Mouse (Mus musculus) kidney, embryonic 14.5 days (tissue): ENCODE measurements around the gene Itpr3. TPM values are rescaled to one million over a fixed set of nuclear protein-coding genes. Genes with fewer than 3 reads are reported as not detected.

Experiments
- ATAC-seq: fragments of 200-750 bp; cut with Nextera tagmentation; 2 replicates; pipeline ENCODE4 v1.8.0; 2017; ENCODE audit warnings: moderate number of reproducible peaks, mild to moderate bottlenecking, moderate TSS enrichment, moderate library complexity; ENCODE audit not compliant: low FRiP score, low TSS enrichment
- H3K27ac ChIP-seq: fragments of 300-500 bp; sonication (generic); 2 replicates; pipeline ENCODE4 v1.5.1; 2014; ENCODE audit warnings: low read depth, mild to moderate bottlenecking, low read length, moderate library complexity, mixed read lengths
- H3K27me3 ChIP-seq: fragments of 300-500 bp; sonication (generic); 2 replicates; pipeline ENCODE4 v1.6.1; 2014; ENCODE audit warnings: mild to moderate bottlenecking, low read length; ENCODE audit not compliant: control insufficient read depth, insufficient read depth
- H3K36me3 ChIP-seq: fragments of 300-500 bp; sonication (generic); 2 replicates; pipeline ENCODE4 v1.6.1; 2014; ENCODE audit warnings: low read length, mixed read lengths; ENCODE audit not compliant: control insufficient read depth, insufficient read depth
- H3K4me1 ChIP-seq: fragments of 300-500 bp; sonication (generic); 2 replicates; pipeline ENCODE4 v1.6.1; 2014; ENCODE audit warnings: low read length, mixed read lengths; ENCODE audit not compliant: control insufficient read depth, insufficient read depth
- H3K4me2 ChIP-seq: fragments of 300-500 bp; sonication (generic); replicated peaks from 2 replicates; pipeline ENCODE4 v1.6.1; 2014; ENCODE audit warnings: low read depth, mild to moderate bottlenecking, low read length
- H3K4me3 ChIP-seq: fragments of 300-500 bp; sonication (generic); 2 replicates; pipeline ENCODE4 v1.5.1; 2014; ENCODE audit warnings: mild to moderate bottlenecking, low read length
- H3K9ac ChIP-seq: fragments of 300-500 bp; sonication (generic); 2 replicates; pipeline ENCODE4 v1.6.1; 2014; ENCODE audit warnings: low read depth, mild to moderate bottlenecking, low read length, moderate library complexity
- H3K9me3 ChIP-seq: fragments of 300-500 bp; sonication (generic); 2 replicates; pipeline ENCODE4 v1.6.1; 2016; ENCODE audit warnings: low read length; ENCODE audit not compliant: control insufficient read depth
- WGBS: fragments of 180-500 bp; shearing (Covaris S2); extraction: QIAGEN DNeasy Blood & Tissue Kit; methylation state at CpG from one replicate; pipeline ENCODE4 v1.1.7; 2014; 5-methylcytosine and 5-hydroxymethylcytosine counted together
- polyA plus RNA-seq: library from polyadenylated mRNA; unstranded; fragments of >200 nt; fragmentation: Nextera tagmentation; extraction: Ambion mirVana; gene quantifications from 2 replicates; pipeline ENCODE4 v1.2.1, GENCODE M21; 2014

Itpr3 gene
- polyA plus RNA-seq, 1 experiment from 2014 or later = 9.9 TPM

DNA sequence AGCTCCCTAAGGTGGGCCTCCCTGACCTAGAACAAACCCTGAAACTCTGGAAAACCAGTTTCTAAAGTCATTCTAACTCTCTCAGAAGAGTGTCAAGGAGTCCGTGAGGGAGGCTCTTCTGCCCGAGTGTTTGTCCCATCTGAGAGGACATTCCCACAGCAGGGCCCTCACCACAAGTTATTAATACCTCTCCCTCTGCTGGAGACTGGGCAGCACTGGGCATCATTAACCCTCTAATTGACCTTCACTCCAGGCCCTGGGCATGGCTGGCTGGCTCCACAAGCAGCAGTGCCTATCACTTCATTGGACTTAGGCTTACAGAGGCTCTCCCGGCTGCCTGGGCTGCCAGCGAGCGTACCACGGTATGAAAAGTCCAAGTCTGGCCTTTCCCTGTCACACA lies 101.3 kb downstream of the Itpr3 start:
- ATAC-seq = no peak
- 67% methylated on average over 6 of the region's 6 CpGs for WGBS
- H3K27ac ChIP-seq = no peak overlapping the region

DNA sequence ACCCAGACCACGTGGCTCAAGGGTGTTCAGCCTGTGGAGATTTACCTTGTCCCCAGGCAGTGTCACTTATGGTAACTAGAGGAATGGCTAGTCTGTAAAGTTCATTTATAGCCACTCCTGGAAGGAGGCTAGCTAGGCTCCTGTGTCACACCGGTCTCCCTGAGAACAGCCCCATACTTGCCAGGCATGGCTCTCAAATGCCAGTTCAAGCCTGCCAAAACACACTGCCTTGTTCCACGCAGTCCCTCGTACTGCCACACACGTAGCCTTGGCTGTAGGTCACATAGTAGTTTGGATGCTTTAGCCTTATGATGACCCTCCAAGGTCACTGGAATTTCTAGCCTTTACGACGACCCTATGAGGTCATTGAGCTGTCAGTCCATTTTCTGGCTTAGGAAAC lies 102.1 kb downstream of the Itpr3 start:
- H3K4me3 ChIP-seq = no peak overlapping the region
- no peaks in the 10 kb centered on the region for H3K4me1 ChIP-seq
- H3K9me3 ChIP-seq = no peaks in the 10 kb centered on the region
- no peak overlapping the region for H3K27ac ChIP-seq
- 71% methylated on average over 7 of the region's 7 CpGs for WGBS
- no peak for ATAC-seq
- H3K27me3 ChIP-seq = no peaks in the 10 kb centered on the region
- no peak overlapping the region for H3K4me2 ChIP-seq
- no peaks in the 10 kb centered on the region for H3K36me3 ChIP-seq
- no peak overlapping the region for H3K9ac ChIP-seq

More for the DNA sequence above, 101.3 kb downstream of the Itpr3 start:
- no peak overlapping the region for H3K4me3 ChIP-seq
- H3K9me3 ChIP-seq = no peaks in the 10 kb centered on the region
- H3K9ac ChIP-seq = no peak overlapping the region
- H3K4me1 ChIP-seq = no peaks in the 10 kb centered on the region
- no peaks in the 10 kb centered on the region for H3K27me3 ChIP-seq
- no peak overlapping the region for H3K4me2 ChIP-seq
- H3K36me3 ChIP-seq = no peaks in the 10 kb centered on the region

GRCm38 (mm10) chr17:27160905-27161304 lies 103.8 kb downstream of the Itpr3 start:
- H3K9me3 ChIP-seq = no peaks in the 10 kb centered on the region
- H3K4me2 ChIP-seq = no peak overlapping the region
- no peaks in the 10 kb centered on the region for H3K36me3 ChIP-seq
- no peaks in the 10 kb centered on the region for H3K4me1 ChIP-seq
- H3K27me3 ChIP-seq = no peaks in the 10 kb centered on the region
- ATAC-seq = no peak
- WGBS = 64% methylated on average over 4 of the region's 4 CpGs
- no peak overlapping the region for H3K9ac ChIP-seq
- no peak overlapping the region for H3K27ac ChIP-seq
- no peak overlapping the region for H3K4me3 ChIP-seq

DNA sequence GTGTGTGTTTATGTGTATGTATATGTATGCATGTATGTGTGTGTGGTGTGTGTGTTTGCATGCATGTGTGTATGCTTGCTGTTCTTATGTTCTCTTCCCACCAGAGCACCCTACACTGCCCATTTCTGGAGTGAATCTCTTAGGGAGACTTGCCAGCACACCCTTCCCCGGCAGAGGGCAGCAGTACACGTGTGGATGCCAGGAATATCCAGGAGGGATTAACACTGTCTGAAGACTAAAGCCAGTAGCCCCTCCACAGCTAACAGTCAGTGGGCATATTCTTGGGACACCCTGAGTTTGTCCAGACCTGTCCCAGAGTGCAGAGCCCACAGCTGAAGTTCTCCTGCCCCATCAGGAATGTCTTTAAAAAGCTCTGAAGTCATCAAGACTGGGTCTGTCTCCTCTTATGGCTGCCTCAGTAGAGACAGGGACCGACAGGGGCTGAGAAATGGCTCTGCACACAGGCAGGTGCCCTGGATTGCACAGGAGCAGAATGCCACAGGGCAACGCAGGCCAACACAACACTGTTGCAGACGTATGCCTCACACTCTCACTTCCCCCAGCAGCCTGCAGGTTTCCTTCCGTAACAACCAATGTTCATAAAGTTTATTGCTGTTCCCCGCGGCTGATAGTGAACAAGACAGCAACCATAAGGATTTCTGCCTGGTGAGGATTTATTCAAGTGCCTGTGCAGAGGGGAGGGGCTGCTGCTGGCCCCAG lies 108.1 kb downstream of the Itpr3 start:
- no peaks in the 10 kb centered on the region for H3K9me3 ChIP-seq
- H3K9ac ChIP-seq = no peak overlapping the region
- peak; percentile 62; the same call in 1 of the 2 replicates for ATAC-seq
- no peak overlapping the region for H3K27ac ChIP-seq
- WGBS = 48% methylated on average over 8 of the region's 8 CpGs
- no peak overlapping the region for H3K4me3 ChIP-seq
- H3K27me3 ChIP-seq = no peaks in the 10 kb centered on the region
- no peaks in the 10 kb centered on the region for H3K4me1 ChIP-seq
- no peak overlapping the region for H3K4me2 ChIP-seq
- H3K36me3 ChIP-seq = no peaks in the 10 kb centered on the region

GRCm38 (mm10) chr17:27166901-27167300 lies 109.8 kb downstream of the Itpr3 start:
- Histone ChIP-seq H3K9me3 (no peaks in the 10 kb centered on the region), H3K4me2 (no peak overlapping the region), H3K27ac (no peak overlapping the region), H3K9ac (no peak overlapping the region), H3K4me3 (no peak overlapping the region), H3K27me3 (no peaks in the 10 kb centered on the region), H3K4me1 (no peaks in the 10 kb centered on the region), H3K36me3 (no peaks in the 10 kb centered on the region)
- 0 out of 2 replicates have a peak, but pooled peaks have one; percentile 28 for ATAC-seq
- 71% methylated on average over 6 of the region's 6 CpGs for WGBS

DNA sequence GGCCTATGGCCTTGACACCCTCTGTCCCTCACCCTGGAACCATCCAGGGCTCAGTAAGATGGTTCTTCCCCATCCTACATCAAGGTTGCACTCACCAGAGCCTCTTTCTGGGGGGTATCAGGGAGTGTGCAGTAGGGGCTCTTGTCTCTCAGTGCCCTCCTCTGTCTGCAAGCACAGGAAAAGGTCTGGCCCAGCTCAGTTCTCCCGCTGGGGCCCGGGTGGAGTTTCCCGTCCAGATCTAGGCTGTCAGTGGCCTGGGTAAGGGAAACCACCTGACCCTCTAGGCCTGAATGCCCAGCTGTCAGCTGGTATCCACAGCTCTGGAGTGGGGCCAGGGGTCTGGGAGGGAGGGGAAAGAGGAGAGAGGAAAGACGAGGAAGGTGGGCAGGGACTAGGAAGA lies 110.4 kb downstream of the Itpr3 start, which contains the start of gene Ip6k3:
Ip6k3 (minus strand) TSS at position 251 of the 400 bp plus-strand sequence.
- Histone ChIP-seq H3K9me3 (no peaks in the 10 kb centered on the region), H3K36me3 (no peaks in the 10 kb centered on the region), H3K4me1 (no peaks in the 10 kb centered on the region), H3K9ac (no peak within 1 kb of the TSS), H3K27me3 (no peaks in the 10 kb centered on the region), H3K27ac (no peak within 1 kb of the TSS), H3K4me3 (no peak within 1 kb of the TSS), H3K4me2 (no peak within 1 kb of the TSS)
- WGBS = 45% methylated on average over 4 of the region's 4 CpGs
- peak; percentile 21; the same call in 1 of the 2 replicates for ATAC-seq

DNA sequence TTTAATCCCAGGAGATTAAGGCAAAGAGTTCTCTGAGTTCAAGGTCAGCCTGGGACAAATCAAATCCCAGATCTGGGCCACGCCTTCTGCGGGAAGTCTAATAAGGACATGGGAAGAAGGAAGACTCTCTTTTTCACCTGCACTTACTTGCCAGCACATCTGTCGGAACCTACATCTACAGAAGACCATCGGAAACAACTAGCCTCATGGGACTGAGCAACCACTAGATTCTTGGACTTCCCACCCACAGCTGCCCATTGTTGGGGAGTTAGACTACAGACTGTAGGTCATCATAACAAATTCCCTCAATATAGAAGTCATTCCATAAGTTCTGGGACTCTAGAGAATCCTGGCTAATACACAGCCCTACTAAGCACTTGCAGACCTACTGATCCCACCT lies 111.5 kb downstream of the Itpr3 start:
- WGBS = 91% methylated on average over 4 of the region's 4 CpGs

GRCm38 (mm10) chr17:27169952-27170695 lies 113.0 kb downstream of the Itpr3 start:
- Histone ChIP-seq H3K27ac (no peak overlapping the region), H3K4me3 (no peak overlapping the region), H3K27me3 (no peaks in the 10 kb centered on the region), H3K4me1 (peaks cover under 1% of the 10 kb centered on the region; the same call in 1 of the 2 replicates), H3K9ac (no peak overlapping the region), H3K4me2 (no peak overlapping the region), H3K36me3 (no peaks in the 10 kb centered on the region), H3K9me3 (no peaks in the 10 kb centered on the region)
- 62% methylated on average over 11 of the region's 11 CpGs for WGBS
- no peak for ATAC-seq

More for the DNA sequence above, 111.5 kb downstream of the Itpr3 start:
- Histone ChIP-seq H3K4me3 (no peak overlapping the region), H3K4me2 (no peak overlapping the region), H3K36me3 (no peaks in the 10 kb centered on the region), H3K9me3 (no peaks in the 10 kb centered on the region), H3K9ac (no peak overlapping the region), H3K4me1 (no peaks in the 10 kb centered on the region), H3K27ac (no peak overlapping the region), H3K27me3 (no peaks in the 10 kb centered on the region)
- ATAC-seq = no peak

- H3K4me2 ChIP-seq = no peak overlapping the region
- no peaks in the 10 kb centered on the region for H3K27me3 ChIP-seq
- H3K4me1 ChIP-seq = peaks cover 10% of the 10 kb centered on the region
- 71% methylated on average over 5 of the region's 5 CpGs for WGBS
- H3K9me3 ChIP-seq = no peaks in the 10 kb centered on the region
- H3K27ac ChIP-seq = no peak overlapping the region
- no peaks in the 10 kb centered on the region for H3K36me3 ChIP-seq
- H3K9ac ChIP-seq = no peak overlapping the region
- H3K4me3 ChIP-seq = no peak overlapping the region
- ATAC-seq = no peak
Observed at GRCm38 (mm10) chr17:27171121-27171520, 114.0 kb downstream of the Itpr3 start.
